Mouse (Mus musculus) erythroblast, embryonic 14.5 days (primary cell): Measurements from ENCODE around the gene Mark4.

ENCODE experiments used
- GATA1 ChIP-seq: IDR thresholded peaks from 2 replicates; pipeline ENCODE4 v1.6.1; 2012; ENCODE audit warnings: low read length, inconsistent platforms, mixed read lengths
- TAL1 ChIP-seq: IDR thresholded peaks from 3 replicates; pipeline ENCODE4 v1.6.1; 2012; ENCODE audit warnings: low read length, inconsistent platforms, mixed read lengths

DNA sequence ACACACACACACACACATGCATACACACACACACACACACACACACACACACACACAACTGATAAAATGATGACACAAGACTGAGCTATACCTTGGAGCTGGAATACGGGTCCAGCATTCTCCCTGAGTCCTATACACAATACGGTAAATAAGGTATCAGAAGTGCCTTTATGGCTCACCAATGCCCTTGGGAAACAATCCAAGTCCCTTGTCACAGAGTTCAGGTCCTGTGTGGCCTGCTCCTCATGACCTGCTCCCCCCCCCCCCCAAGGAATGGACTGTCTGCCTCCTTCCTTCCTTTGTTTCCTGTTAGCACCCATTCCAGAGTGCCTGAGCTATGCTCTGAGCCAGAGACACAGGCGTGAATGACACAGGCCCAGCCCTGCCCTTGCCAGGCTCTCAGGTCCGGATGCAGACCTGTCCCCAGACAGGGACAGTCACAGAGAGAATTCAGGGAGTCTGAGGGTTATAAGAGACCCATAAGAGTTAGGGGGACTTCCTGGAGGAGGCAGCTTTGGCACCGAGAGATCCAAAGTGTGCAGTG lies 8.1 kb upstream of the Mark4 start:
- no peak for TF ChIP-seq GATA1
- no peak for TF ChIP-seq TAL1
